In genomic region chr1:134714166-134714565, GRCm38 (mm10) we compare ENCODE assay signal across 16 mouse cellular contexts.
DNase-seq lines count a peak whose midpoint lies in the region; ATAC-seq and TF ChIP-seq lines count a peak whose summit lies in the region.
"Had no signal": no experiment of that assay in that cellular context is flagged by ENCODE, and none has a peak within 500 bp of the region (broad histone marks: within the 10 kb centered on the region; RNA-seq: fewer than 3 reads in every experiment).

No protein-coding gene starts in this region.

- no peak for ATAC-seq in forebrain, embryonic 12.5 days (ENCODE audit: low FRiP score)
- ATAC-seq in forebrain, postnatal 0 days = no peak
- ATAC-seq in neural tube, embryonic 11.5 days (ENCODE audit: insufficient read depth, low FRiP score, low TSS enrichment) = no peak
- no peak for ATAC-seq in neural tube, embryonic 15.5 days (ENCODE audit: low FRiP score)
- ATAC-seq in neural tube, embryonic 13.5 days (ENCODE audit: low read depth) = no peak
- ATAC-seq in erythroblast, adult 5-6 weeks (replicated peaks; ENCODE audit: low FRiP score, poor library complexity, severe bottlenecking) = no peak
- ATAC-seq in activated CD4-positive, CD25-positive, alpha-beta regulatory T cell, adult 4 months = no peak

- H3K27ac ChIP-seq in forebrain, embryonic 12.5 days = peak overlapping the region; percentile 71; the same call in 1 of the 2 replicates
- no peak overlapping the region for H3K27ac ChIP-seq in forebrain, postnatal 0 days (ENCODE audit: low read depth, low read length)
- H3K27ac ChIP-seq in neural tube, embryonic 11.5 days (ENCODE audit: low read depth, low read length) = peak overlapping the region; percentile 51
- H3K27ac ChIP-seq in neural tube, embryonic 15.5 days (replicated peaks) = no peak overlapping the region
- H3K27ac ChIP-seq in neural tube, embryonic 13.5 days (replicated peaks) = 0 out of 2 replicates have a peak overlapping the region, but pooled peaks have one; percentile 20
- H3K27ac ChIP-seq: intestine, embryonic 15.5 days; liver, embryonic 13.5 days; lung, embryonic 15.5 days; macrophage had no signal

- no peak overlapping the region for H3K4me2 ChIP-seq in forebrain, embryonic 12.5 days
- no peak overlapping the region for H3K4me2 ChIP-seq in forebrain, postnatal 0 days (ENCODE audit: low read depth)
- no peak overlapping the region for H3K4me2 ChIP-seq in neural tube, embryonic 11.5 days (ENCODE audit: low read depth)
- no peak overlapping the region for H3K4me2 ChIP-seq in neural tube, embryonic 15.5 days
- no peak overlapping the region for H3K4me2 ChIP-seq in neural tube, embryonic 13.5 days
- H3K4me2 ChIP-seq: heart, embryonic 12.5 days; intestine, embryonic 15.5 days; liver, embryonic 13.5 days; lung, embryonic 15.5 days had no signal

- TF ChIP-seq CTCF in forebrain, postnatal 0 days (IDR thresholded peaks at IDR 0.05; ENCODE audit: low read depth) = no peak

- H3K4me3 ChIP-seq in forebrain, embryonic 12.5 days (replicated peaks) = no peak overlapping the region
- no peak overlapping the region for H3K4me3 ChIP-seq in forebrain, postnatal 0 days (ENCODE audit: low read depth, low read length)
- no peak overlapping the region for H3K4me3 ChIP-seq in neural tube, embryonic 11.5 days (ENCODE audit: low read depth, low read length)
- H3K4me3 ChIP-seq in neural tube, embryonic 15.5 days (replicated peaks) = no peak overlapping the region
- H3K4me3 ChIP-seq in neural tube, embryonic 13.5 days = no peak overlapping the region
- H3K4me3 ChIP-seq: heart, embryonic 12.5 days; intestine, embryonic 15.5 days; liver, embryonic 13.5 days; lung, embryonic 15.5 days had no signal

- H3K9me3 ChIP-seq in forebrain, embryonic 12.5 days = no peaks in the 10 kb centered on the region
- no peaks in the 10 kb centered on the region for H3K9me3 ChIP-seq in forebrain, postnatal 0 days (ENCODE audit: low read length)
- no peaks in the 10 kb centered on the region for H3K9me3 ChIP-seq in neural tube, embryonic 11.5 days (ENCODE audit: control insufficient read depth, low read length)
- H3K9me3 ChIP-seq in neural tube, embryonic 15.5 days (replicated peaks) = no peaks in the 10 kb centered on the region
- H3K9me3 ChIP-seq in neural tube, embryonic 13.5 days = no peaks in the 10 kb centered on the region
- H3K9me3 ChIP-seq: heart, embryonic 12.5 days; intestine, embryonic 15.5 days; liver, embryonic 13.5 days; lung, embryonic 15.5 days had no signal

- no peak for DNase-seq in forebrain, postnatal 0 days
- peak; percentile 32 for DNase-seq in neural tube, embryonic 11.5 days (ENCODE audit: low spot score)
- DNase-seq in cerebellum, postnatal 10 days = peak; percentile 48 to 60
- DNase-seq: heart, postnatal 36 days; kidney, postnatal 10 days; liver, embryonic 13.5 days; thymus, postnatal 4 days had no signal

- H3K27me3 ChIP-seq in forebrain, embryonic 12.5 days = peaks cover 35% of the 10 kb centered on the region
- no peaks in the 10 kb centered on the region for H3K27me3 ChIP-seq in forebrain, postnatal 0 days (ENCODE audit: insufficient read depth, low read length)
- H3K27me3 ChIP-seq in neural tube, embryonic 11.5 days (ENCODE audit: control insufficient read depth, insufficient read depth, low read length) = peaks cover 2% of the 10 kb centered on the region; the same call in 1 of the 2 replicates
- H3K27me3 ChIP-seq in neural tube, embryonic 15.5 days (replicated peaks) = 0 out of 2 replicates have a peak, but pooled peaks cover 11% of the 10 kb centered on the region
- H3K27me3 ChIP-seq in neural tube, embryonic 13.5 days = peaks cover 21% of the 10 kb centered on the region

- WGBS in forebrain, embryonic 12.5 days = 51% methylated on average over 8 of the region's 8 CpGs
- WGBS in forebrain, postnatal 0 days = 55% methylated on average over 8 of the region's 8 CpGs
- WGBS in neural tube, embryonic 11.5 days = 37% methylated on average over 8 of the region's 8 CpGs
- WGBS in neural tube, embryonic 15.5 days = 36% methylated on average over 8 of the region's 8 CpGs
- 29% methylated on average over 8 of the region's 8 CpGs for WGBS in neural tube, embryonic 13.5 days

- no peaks in the 10 kb centered on the region for H3K36me3 ChIP-seq in forebrain, embryonic 12.5 days (replicated peaks)
- no peaks in the 10 kb centered on the region for H3K36me3 ChIP-seq in forebrain, postnatal 0 days (ENCODE audit: insufficient read depth)
- H3K36me3 ChIP-seq in neural tube, embryonic 11.5 days (ENCODE audit: control insufficient read depth, insufficient read depth, low read length) = no peaks in the 10 kb centered on the region
- no peaks in the 10 kb centered on the region for H3K36me3 ChIP-seq in neural tube, embryonic 15.5 days
- no peaks in the 10 kb centered on the region for H3K36me3 ChIP-seq in neural tube, embryonic 13.5 days
- H3K36me3 ChIP-seq: heart, embryonic 12.5 days; intestine, embryonic 15.5 days; liver, embryonic 13.5 days; lung, embryonic 15.5 days had no signal

- H3K9ac ChIP-seq in forebrain, embryonic 12.5 days = no peak overlapping the region
- H3K9ac ChIP-seq in forebrain, postnatal 0 days = no peak overlapping the region
- H3K9ac ChIP-seq in neural tube, embryonic 11.5 days (ENCODE audit: low read length) = no peak overlapping the region
- H3K9ac ChIP-seq in neural tube, embryonic 15.5 days (replicated peaks) = no peak overlapping the region
- no peak overlapping the region for H3K9ac ChIP-seq in neural tube, embryonic 13.5 days
- H3K9ac ChIP-seq: heart, embryonic 12.5 days; intestine, embryonic 15.5 days; liver, embryonic 13.5 days; lung, embryonic 15.5 days had no signal

- H3K4me1 ChIP-seq in forebrain, embryonic 12.5 days = peaks cover 43% of the 10 kb centered on the region
- no peaks in the 10 kb centered on the region for H3K4me1 ChIP-seq in forebrain, postnatal 0 days (ENCODE audit: insufficient read depth)
- peaks cover 28% of the 10 kb centered on the region for H3K4me1 ChIP-seq in neural tube, embryonic 11.5 days (ENCODE audit: control insufficient read depth, insufficient read depth, low read length)
- H3K4me1 ChIP-seq in neural tube, embryonic 15.5 days = peaks cover 40% of the 10 kb centered on the region
- peaks cover 59% of the 10 kb centered on the region for H3K4me1 ChIP-seq in neural tube, embryonic 13.5 days (replicated peaks)

Comparison
In these comparisons a context has a peak if more than half of its experiments do, and no peak if none do; other contexts are left out.
1. H3K27ac ChIP-seq: peak in forebrain, embryonic 12.5 days (single experiment), neural tube, embryonic 11.5 days (single experiment) and neural tube, embryonic 13.5 days (single experiment); none in forebrain, postnatal 0 days (single experiment) and neural tube, embryonic 15.5 days (single experiment).